Mouse (Mus musculus) yolk sac, embryonic 10.5 days (tissue): ENCODE measurements around the gene Zfp507.

Experiments
- DNase-seq: peaks from one replicate; pipeline ENCODE4 v3.0.0-alpha.2; 2017; ENCODE audit warnings: low spot score

Gene Zfp507

GRCm38 (mm10) chr7:35733313-35734050 lies 69.3 kb downstream of the Zfp507 start:
- DNase-seq: no peak

- DNase-seq: no peak
These were observed 70.2 kb downstream of the Zfp507 start for GRCm38 (mm10) chr7:35732585-35733059.

- no peak for DNase-seq
These were observed 73.2 kb downstream of the Zfp507 start for GRCm38 (mm10) chr7:35729621-35730031.

GRCm38 (mm10) chr7:35728376-35728775 lies 74.4 kb downstream of the Zfp507 start:
- no peak for DNase-seq

GRCm38 (mm10) chr7:35723035-35723434 lies 79.8 kb downstream of the Zfp507 start:
- no peak for DNase-seq
